25 mouse cellular contexts compared by ENCODE assay signal in genomic region chr15:85738416-85738815, GRCm38 (mm10). TPM values are rescaled to one million over a fixed set of nuclear protein-coding genes. Genes with fewer than 3 reads are reported as not detected.
"Had no signal": no experiment of that assay in that cellular context is flagged by ENCODE, and none has a peak within 500 bp of the region (broad histone marks: within the 10 kb centered on the region; RNA-seq: fewer than 3 reads in every experiment).

No protein-coding gene starts in this region.

- H3K36me3 ChIP-seq: heart, embryonic 10.5 days; heart, embryonic 12.5 days; hindbrain, embryonic 10.5 days; hindbrain, embryonic 12.5 days; intestine, embryonic 15.5 days; kidney, embryonic 15.5 days; limb, embryonic 10.5 days; limb, embryonic 12.5 days; liver, embryonic 13.5 days had no signal

- H3K4me3 ChIP-seq: heart, embryonic 10.5 days; heart, embryonic 12.5 days; hindbrain, embryonic 10.5 days; hindbrain, embryonic 12.5 days; intestine, embryonic 15.5 days; kidney, embryonic 15.5 days; limb, embryonic 10.5 days; limb, embryonic 12.5 days; liver, embryonic 13.5 days had no signal

- H3K9ac ChIP-seq: heart, embryonic 12.5 days; hindbrain, embryonic 12.5 days; hindbrain, embryonic 14.5 days; intestine, embryonic 15.5 days; kidney, embryonic 15.5 days; limb, embryonic 12.5 days; liver, embryonic 13.5 days had no signal

- DNase-seq: gastrocnemius, postnatal 14 days; heart, adult 18-20 months; heart, postnatal 10 days; heart, postnatal 4 days; kidney, adult 18-20 months; kidney, adult 9 months; kidney, postnatal 14 days; kidney, postnatal 36 days; layer of hippocampus, postnatal 36 days; liver, embryonic 13.5 days had no signal

- H3K27ac ChIP-seq: heart, embryonic 10.5 days; hindbrain, embryonic 10.5 days; hindbrain, embryonic 12.5 days; hindbrain, embryonic 14.5 days; intestine, embryonic 15.5 days; kidney, embryonic 15.5 days; kidney, postnatal 0 days; limb, embryonic 10.5 days; limb, embryonic 12.5 days; liver, embryonic 13.5 days had no signal

- H3K4me2 ChIP-seq: heart, embryonic 12.5 days; hindbrain, embryonic 12.5 days; hindbrain, embryonic 14.5 days; intestine, embryonic 15.5 days; kidney, embryonic 15.5 days; limb, embryonic 12.5 days; liver, embryonic 13.5 days had no signal

- ATAC-seq: forebrain, embryonic 16.5 days; hindbrain, embryonic 16.5 days; inflammation-experienced regulatory T-cells, adult 6 months; intestine, embryonic 15.5 days; intestine, postnatal 0 days had no signal

- H3K9me3 ChIP-seq: heart, embryonic 10.5 days; heart, embryonic 12.5 days; hindbrain, embryonic 10.5 days; hindbrain, embryonic 12.5 days; intestine, embryonic 15.5 days; kidney, embryonic 15.5 days; limb, embryonic 10.5 days; limb, embryonic 12.5 days; liver, embryonic 13.5 days had no signal

RNA-seq across cellular contexts. Expression of gene Ppara, which starts 3.6 kb away (rescaled TPM):
- total RNA-seq: granulocyte monocyte progenitor cell, adult 5-6 weeks had no signal
- polyA plus RNA-seq: inflammation-experienced regulatory T-cells, adult 6 months had no signal
